Mouse (Mus musculus): ENCODE data around the gene Acpp. TPM values are rescaled to one million over a fixed set of nuclear protein-coding genes. Genes with fewer than 3 reads are reported as not detected.
A peak's percentile ranks its signal among the peaks of the same experiment; 100 is the strongest.

The Acpp gene
- polyA plus RNA-seq, 1 experiment from 2014 or later, result 2.0 TPM

GRCm38 (mm10) chr9:104315499-104315898, 22.0 kb downstream of the Acpp start:
- H3K4me3 ChIP-seq (ENCODE audit: low read length), result no peak overlapping the region
- no peak overlapping the region for H3K27ac ChIP-seq (ENCODE audit: low read depth, low read length)
- H3K4me1 ChIP-seq (ENCODE audit: control insufficient read depth, insufficient read depth, low read length), result no peaks in the 10 kb centered on the region
- no peaks in the 10 kb centered on the region for H3K9me3 ChIP-seq (ENCODE audit: control insufficient read depth, low read length)
- no peaks in the 10 kb centered on the region for H3K27me3 ChIP-seq (ENCODE audit: control insufficient read depth, insufficient read depth, low read length)
- no peak overlapping the region for H3K4me2 ChIP-seq (replicated peaks; ENCODE audit: low read depth, low read length)
- WGBS, result 11% methylated on average over 10 of the region's 10 CpGs
- no peaks in the 10 kb centered on the region for H3K36me3 ChIP-seq (ENCODE audit: control insufficient read depth, insufficient read depth, low read length)
- peak; percentile 85 for ATAC-seq (ENCODE audit: low FRiP score, low TSS enrichment)
- H3K9ac ChIP-seq (ENCODE audit: low read depth, low read length), result no peak overlapping the region

GRCm38 (mm10) chr9:104306734-104307133, 30.8 kb downstream of the Acpp start:
- Histone ChIP-seq H3K9me3 (ENCODE audit: control insufficient read depth, low read length) (no peaks in the 10 kb centered on the region), H3K4me3 (ENCODE audit: low read length) (no peak overlapping the region), H3K4me2 (replicated peaks; ENCODE audit: low read depth, low read length) (no peak overlapping the region), H3K9ac (ENCODE audit: low read depth, low read length) (no peak overlapping the region), H3K36me3 (ENCODE audit: control insufficient read depth, insufficient read depth, low read length) (no peaks in the 10 kb centered on the region), H3K27ac (ENCODE audit: low read depth, low read length) (no peak overlapping the region), H3K27me3 (ENCODE audit: control insufficient read depth, insufficient read depth, low read length) (no peaks in the 10 kb centered on the region), H3K4me1 (ENCODE audit: control insufficient read depth, insufficient read depth, low read length) (no peaks in the 10 kb centered on the region)
- ATAC-seq (ENCODE audit: low FRiP score, low TSS enrichment), result no peak; the same call in 1 of the 2 replicates
- WGBS, result 14% methylated on average over 6 of the region's 6 CpGs

- peak overlapping the region; percentile 81; the same call in 1 of the 2 replicates for H3K27ac ChIP-seq (ENCODE audit: low read depth, low read length)
- H3K36me3 ChIP-seq (ENCODE audit: control insufficient read depth, insufficient read depth, low read length), result no peaks in the 10 kb centered on the region
- ATAC-seq (ENCODE audit: low FRiP score, low TSS enrichment), result no peak
- H3K4me3 ChIP-seq (ENCODE audit: low read length), result no peak overlapping the region
- no peak overlapping the region for H3K9ac ChIP-seq (ENCODE audit: low read depth, low read length)
- 84% methylated on average over 6 of the region's 6 CpGs for WGBS
- no peaks in the 10 kb centered on the region for H3K4me1 ChIP-seq (ENCODE audit: control insufficient read depth, insufficient read depth, low read length)
- no peaks in the 10 kb centered on the region for H3K27me3 ChIP-seq (ENCODE audit: control insufficient read depth, insufficient read depth, low read length)
- no peak overlapping the region for H3K4me2 ChIP-seq (replicated peaks; ENCODE audit: low read depth, low read length)
- no peaks in the 10 kb centered on the region for H3K9me3 ChIP-seq (ENCODE audit: control insufficient read depth, low read length)
Observed at GRCm38 (mm10) chr9:104305333-104306111, 32.0 kb downstream of the Acpp start.

- WGBS, result 23% methylated on average over 10 of the region's 10 CpGs
- peak; percentile 90 for ATAC-seq (ENCODE audit: low FRiP score, low TSS enrichment)
- Histone ChIP-seq H3K4me1 (ENCODE audit: control insufficient read depth, insufficient read depth, low read length) (no peaks in the 10 kb centered on the region), H3K36me3 (ENCODE audit: control insufficient read depth, insufficient read depth, low read length) (no peaks in the 10 kb centered on the region), H3K9me3 (ENCODE audit: control insufficient read depth, low read length) (no peaks in the 10 kb centered on the region), H3K27me3 (ENCODE audit: control insufficient read depth, insufficient read depth, low read length) (no peaks in the 10 kb centered on the region), H3K9ac (ENCODE audit: low read depth, low read length) (no peak overlapping the region), H3K4me2 (replicated peaks; ENCODE audit: low read depth, low read length) (no peak overlapping the region), H3K4me3 (ENCODE audit: low read length) (no peak overlapping the region), H3K27ac (ENCODE audit: low read depth, low read length) (peak overlapping the region; percentile 81; the same call in 1 of the 2 replicates)
Observed at GRCm38 (mm10) chr9:104304800-104305199, 32.7 kb downstream of the Acpp start.

GRCm38 (mm10) chr9:104304376-104304775, 33.2 kb downstream of the Acpp start:
- peak overlapping the region; percentile 81 for H3K27ac ChIP-seq (ENCODE audit: low read depth, low read length)
- H3K36me3 ChIP-seq (ENCODE audit: control insufficient read depth, insufficient read depth, low read length), result no peaks in the 10 kb centered on the region
- 26% methylated on average over 4 of the region's 4 CpGs for WGBS
- H3K27me3 ChIP-seq (ENCODE audit: control insufficient read depth, insufficient read depth, low read length), result no peaks in the 10 kb centered on the region
- H3K4me2 ChIP-seq (replicated peaks; ENCODE audit: low read depth, low read length), result no peak overlapping the region
- no peaks in the 10 kb centered on the region for H3K4me1 ChIP-seq (ENCODE audit: control insufficient read depth, insufficient read depth, low read length)
- no peak overlapping the region for H3K4me3 ChIP-seq (ENCODE audit: low read length)
- no peak overlapping the region for H3K9ac ChIP-seq (ENCODE audit: low read depth, low read length)
- ATAC-seq (ENCODE audit: low FRiP score, low TSS enrichment), result peak; percentile 51; the same call in 1 of the 2 replicates
- H3K9me3 ChIP-seq (ENCODE audit: control insufficient read depth, low read length), result no peaks in the 10 kb centered on the region

GRCm38 (mm10) chr9:104300569-104300968, 37.0 kb downstream of the Acpp start:
- no peak overlapping the region for H3K9ac ChIP-seq (ENCODE audit: low read depth, low read length)
- no peaks in the 10 kb centered on the region for H3K36me3 ChIP-seq (ENCODE audit: control insufficient read depth, insufficient read depth, low read length)
- no peak for ATAC-seq (ENCODE audit: low FRiP score, low TSS enrichment)
- WGBS, result 83% methylated on average over 12 of the region's 12 CpGs
- no peak overlapping the region for H3K27ac ChIP-seq (ENCODE audit: low read depth, low read length)
- H3K4me2 ChIP-seq (replicated peaks; ENCODE audit: low read depth, low read length), result no peak overlapping the region
- no peaks in the 10 kb centered on the region for H3K27me3 ChIP-seq (ENCODE audit: control insufficient read depth, insufficient read depth, low read length)
- H3K4me3 ChIP-seq (ENCODE audit: low read length), result no peak overlapping the region
- H3K9me3 ChIP-seq (ENCODE audit: control insufficient read depth, low read length), result no peaks in the 10 kb centered on the region
- H3K4me1 ChIP-seq (ENCODE audit: control insufficient read depth, insufficient read depth, low read length), result no peaks in the 10 kb centered on the region

GRCm38 (mm10) chr9:104297041-104297440, 40.5 kb downstream of the Acpp start:
- Histone ChIP-seq H3K4me2 (replicated peaks; ENCODE audit: low read depth, low read length) (no peak overlapping the region), H3K4me3 (ENCODE audit: low read length) (no peak overlapping the region), H3K9ac (ENCODE audit: low read depth, low read length) (no peak overlapping the region), H3K9me3 (ENCODE audit: control insufficient read depth, low read length) (no peaks in the 10 kb centered on the region), H3K36me3 (ENCODE audit: control insufficient read depth, insufficient read depth, low read length) (no peaks in the 10 kb centered on the region), H3K4me1 (ENCODE audit: control insufficient read depth, insufficient read depth, low read length) (no peaks in the 10 kb centered on the region), H3K27ac (ENCODE audit: low read depth, low read length) (no peak overlapping the region), H3K27me3 (ENCODE audit: control insufficient read depth, insufficient read depth, low read length) (no peaks in the 10 kb centered on the region)
- no peak for ATAC-seq (ENCODE audit: low FRiP score, low TSS enrichment)
- WGBS, result 63% methylated on average over 3 of the region's 3 CpGs

GRCm38 (mm10) chr9:104284934-104285333, 52.6 kb downstream of the Acpp start:
- Histone ChIP-seq H3K4me2 (replicated peaks; ENCODE audit: low read depth, low read length) (no peak overlapping the region), H3K27me3 (ENCODE audit: control insufficient read depth, insufficient read depth, low read length) (no peaks in the 10 kb centered on the region), H3K4me3 (ENCODE audit: low read length) (no peak overlapping the region), H3K4me1 (ENCODE audit: control insufficient read depth, insufficient read depth, low read length) (peaks cover 24% of the 10 kb centered on the region), H3K9me3 (ENCODE audit: control insufficient read depth, low read length) (no peaks in the 10 kb centered on the region), H3K27ac (ENCODE audit: low read depth, low read length) (peak overlapping the region; percentile 51; the same call in 1 of the 2 replicates), H3K9ac (ENCODE audit: low read depth, low read length) (no peak overlapping the region), H3K36me3 (ENCODE audit: control insufficient read depth, insufficient read depth, low read length) (no peaks in the 10 kb centered on the region)
- WGBS, result 8% methylated on average over 6 of the region's 6 CpGs
- peak; percentile 57 for ATAC-seq (ENCODE audit: low FRiP score, low TSS enrichment)

- H3K9me3 ChIP-seq (ENCODE audit: control insufficient read depth, low read length), result no peaks in the 10 kb centered on the region
- peak overlapping the region; percentile 78; the same call in 1 of the 2 replicates for H3K27ac ChIP-seq (ENCODE audit: low read depth, low read length)
- no peaks in the 10 kb centered on the region for H3K36me3 ChIP-seq (ENCODE audit: control insufficient read depth, insufficient read depth, low read length)
- peak; percentile 50; the same call in 1 of the 2 replicates for ATAC-seq (ENCODE audit: low FRiP score, low TSS enrichment)
- peaks cover 24% of the 10 kb centered on the region for H3K4me1 ChIP-seq (ENCODE audit: control insufficient read depth, insufficient read depth, low read length)
- WGBS, result 22% methylated on average over 8 of the region's 8 CpGs
- H3K4me2 ChIP-seq (replicated peaks; ENCODE audit: low read depth, low read length), result no peak overlapping the region
- no peak overlapping the region for H3K9ac ChIP-seq (ENCODE audit: low read depth, low read length)
- no peak overlapping the region for H3K4me3 ChIP-seq (ENCODE audit: low read length)
- H3K27me3 ChIP-seq (ENCODE audit: control insufficient read depth, insufficient read depth, low read length), result no peaks in the 10 kb centered on the region
Observed at GRCm38 (mm10) chr9:104282536-104282935, 55.0 kb downstream of the Acpp start.
